Mouse (Mus musculus) E14TG2a.4 (cell line): ENCODE measurements at regions not wholly inside any gene's neighbourhood (a gene's known extent, or its start where the extent isn't known, plus 50 kb on each side); places are given as distances from the start of the nearest gene placed in this dataset.

Source experiments
- CTCF ChIP-seq: conservative IDR thresholded peaks from 2 replicates; pipeline ENCODE4 v1.5.1; 2014; ENCODE audit warnings: low read length
- POU5F1 ChIP-seq: IDR thresholded peaks from 2 replicates; pipeline ENCODE4 v1.6.1; 2014; ENCODE audit warnings: low read length, borderline replicate concordance

GRCm38 (mm10) chr10:44994385-44995281 lies 72.4 kb upstream of the Prep start:
- TF ChIP-seq CTCF (no peak), POU5F1 (no peak)
